Mouse (Mus musculus) heart, adult 18-20 months (tissue): Measurements from ENCODE around the gene Itgb5. TPM values are rescaled to one million over a fixed set of nuclear protein-coding genes. Genes with fewer than 3 reads are reported as not detected.

ENCODE experiments used
- DNase-seq, 2 experiments: peaks; one replicate each; pipeline ENCODE4 v3.0.0; 2021 to 2022; ENCODE audit warnings: mixed read lengths in 1 of 2
- total RNA-seq, 2 experiments: library from RNA; stranded (reverse); gene quantifications; 2 replicates each; pipeline ENCODE4 v1.2.3; 2021

The Itgb5 gene
- total RNA-seq, 2 experiments from 2014 or later = 91.3 to 97.2 TPM

GRCm38 (mm10) chr16:33832057-33832456 is 2.6 kb downstream of the Itgb5 start:
- no peak for DNase-seq

GRCm38 (mm10) chr16:33832728-33833428 is 3.4 kb downstream of the Itgb5 start:
- DNase-seq = peak; percentile 45 to 62

GRCm38 (mm10) chr16:33833429-33833753 is 3.9 kb downstream of the Itgb5 start:
- no peak for DNase-seq

GRCm38 (mm10) chr16:33833781-33834482 is 4.5 kb downstream of the Itgb5 start:
- peak; percentile 75 to 81 for DNase-seq

GRCm38 (mm10) chr16:33836676-33837075 is 7.2 kb downstream of the Itgb5 start:
- DNase-seq = peak; percentile 73 to 85

- no peak for DNase-seq
These were observed 7.7 kb downstream of the Itgb5 start for GRCm38 (mm10) chr16:33837191-33837590.

- no peak for DNase-seq
These were observed 11.2 kb downstream of the Itgb5 start for GRCm38 (mm10) chr16:33840616-33841015.

- DNase-seq = no peak
These were observed 12.8 kb downstream of the Itgb5 start for GRCm38 (mm10) chr16:33842081-33842880.

GRCm38 (mm10) chr16:33844150-33844611 is 14.7 kb downstream of the Itgb5 start:
- no peak for DNase-seq

- DNase-seq = no peak
These were observed 15.4 kb downstream of the Itgb5 start for GRCm38 (mm10) chr16:33844866-33845265.

- no peak for DNase-seq
These were observed 23.8 kb downstream of the Itgb5 start for GRCm38 (mm10) chr16:33853271-33853670.

GRCm38 (mm10) chr16:33858766-33859165 is 29.3 kb downstream of the Itgb5 start:
- DNase-seq = no peak

GRCm38 (mm10) chr16:33859380-33859779 is 29.9 kb downstream of the Itgb5 start:
- DNase-seq = no peak

- peak; percentile 87 to 91 for DNase-seq
These were observed 30.7 kb downstream of the Itgb5 start for GRCm38 (mm10) chr16:33859988-33860700.

- no peak for DNase-seq
These were observed 32.9 kb downstream of the Itgb5 start for GRCm38 (mm10) chr16:33862406-33862805.

- no peak for DNase-seq
These were observed 33.8 kb downstream of the Itgb5 start for GRCm38 (mm10) chr16:33863208-33863751.

GRCm38 (mm10) chr16:33870224-33870785 is 40.8 kb downstream of the Itgb5 start:
- DNase-seq = no peak

GRCm38 (mm10) chr16:33870988-33871758 is 41.7 kb downstream of the Itgb5 start:
- no peak for DNase-seq

GRCm38 (mm10) chr16:33871865-33872443 is 42.5 kb downstream of the Itgb5 start:
- no peak for DNase-seq

- peak; percentile 50 to 62 for DNase-seq
These were observed 43.8 kb downstream of the Itgb5 start for GRCm38 (mm10) chr16:33873282-33873681.
